Mouse (Mus musculus) embryonic facial prominence, embryonic 14.5 days (tissue): ENCODE results near the gene Hus1b. TPM values are rescaled to one million over a fixed set of nuclear protein-coding genes. Genes with fewer than 3 reads are reported as not detected.

Experiments
- ATAC-seq: fragments of 200-750 bp; cut with Nextera tagmentation; 2 replicates; pipeline ENCODE4 v1.8.0; 2017; ENCODE audit warnings: low read depth, moderate number of reproducible peaks, moderate TSS enrichment
- DNase-seq: peaks from one replicate; pipeline ENCODE4 v3.0.0-alpha.2; 2015; ENCODE audit warnings: low spot score
- H3K27ac ChIP-seq: fragments of 300-500 bp; sonication (generic); replicated peaks from 2 replicates; pipeline ENCODE4 v1.5.1; 2014; ENCODE audit warnings: low read depth, mild to moderate bottlenecking, low read length, moderate library complexity
- H3K27me3 ChIP-seq: fragments of 300-500 bp; sonication (generic); replicated peaks from 2 replicates; pipeline ENCODE4 v1.6.1; 2014; ENCODE audit warnings: low read length; ENCODE audit not compliant: control insufficient read depth, insufficient read depth
- H3K36me3 ChIP-seq: fragments of 300-500 bp; sonication (generic); 2 replicates; pipeline ENCODE4 v1.6.1; 2014; ENCODE audit warnings: low read length, mixed read lengths; ENCODE audit not compliant: control insufficient read depth, insufficient read depth
- H3K4me1 ChIP-seq: fragments of 300-500 bp; sonication (generic); 2 replicates; pipeline ENCODE4 v1.6.1; 2014; ENCODE audit warnings: antibody characterized with exemption, low read length; ENCODE audit not compliant: control insufficient read depth, insufficient read depth
- H3K4me2 ChIP-seq: fragments of 300-500 bp; sonication (generic); 2 replicates; pipeline ENCODE4 v1.6.1; 2014; ENCODE audit warnings: low read depth, mild to moderate bottlenecking, low read length, moderate library complexity, mixed read lengths
- H3K4me3 ChIP-seq: fragments of 300-500 bp; sonication (generic); 2 replicates; pipeline ENCODE4 v1.5.1; 2014; ENCODE audit warnings: low read depth, mild to moderate bottlenecking, low read length
- H3K9ac ChIP-seq: fragments of 300-500 bp; sonication (generic); 2 replicates; pipeline ENCODE4 v1.6.1; 2014; ENCODE audit warnings: low read depth, mild to moderate bottlenecking, low read length, moderate library complexity, mixed read lengths
- H3K9me3 ChIP-seq: fragments of 300-500 bp; sonication (generic); 2 replicates; pipeline ENCODE4 v1.6.1; 2016; ENCODE audit warnings: low read length; ENCODE audit not compliant: control insufficient read depth
- WGBS: fragments of 180-500 bp; shearing (Covaris S2); extraction: QIAGEN DNeasy Blood & Tissue Kit; methylation state at CpG from one replicate; pipeline ENCODE4 v1.1.7; 2014; 5-methylcytosine and 5-hydroxymethylcytosine counted together
- polyA plus RNA-seq: library from polyadenylated mRNA; unstranded; fragments of >200 nt; fragmentation: Nextera tagmentation; extraction: Ambion mirVana; gene quantifications from 2 replicates; pipeline ENCODE4 v1.2.1, GENCODE M21; 2014

Gene Hus1b
- not detected in 2 replicates for polyA plus RNA-seq

DNA sequence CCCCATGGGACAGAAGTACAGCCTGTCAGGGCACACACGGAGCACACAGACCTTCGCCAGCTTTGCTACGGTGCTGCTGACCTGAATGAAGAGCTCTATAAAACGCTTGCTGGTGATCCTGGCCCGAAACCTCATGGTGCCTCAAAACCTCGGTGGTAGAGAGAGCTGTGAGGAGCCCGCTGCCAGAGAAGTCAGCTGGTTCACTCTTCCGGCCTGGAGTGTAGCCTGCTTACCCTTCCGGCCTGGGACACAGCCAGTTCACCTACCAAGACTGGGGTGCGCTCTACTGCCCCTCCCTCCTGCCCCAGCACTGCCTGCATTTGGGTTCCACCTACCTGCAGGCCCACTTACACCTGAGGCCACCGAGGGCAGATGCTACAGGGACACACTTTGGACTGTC, at the start of gene Hus1b:
Gene Hus1b, minus strand, starts transcription at position 220 of the 400 bp plus-strand sequence.
- H3K36me3 ChIP-seq, result no peaks in the 10 kb centered on the region
- H3K4me1 ChIP-seq, result no peaks in the 10 kb centered on the region
- DNase-seq (no peak), ATAC-seq (no peak)
- H3K27me3 ChIP-seq, result no peaks in the 10 kb centered on the region
- H3K4me2 ChIP-seq, result no peak within 1 kb of the TSS
- H3K9me3 ChIP-seq, result no peaks in the 10 kb centered on the region
- no peak within 1 kb of the TSS for H3K27ac ChIP-seq
- H3K4me3 ChIP-seq, result no peak within 1 kb of the TSS
- 87% methylated on average over 10 of the region's 11 CpGs for WGBS
- no peak within 1 kb of the TSS for H3K9ac ChIP-seq

DNA sequence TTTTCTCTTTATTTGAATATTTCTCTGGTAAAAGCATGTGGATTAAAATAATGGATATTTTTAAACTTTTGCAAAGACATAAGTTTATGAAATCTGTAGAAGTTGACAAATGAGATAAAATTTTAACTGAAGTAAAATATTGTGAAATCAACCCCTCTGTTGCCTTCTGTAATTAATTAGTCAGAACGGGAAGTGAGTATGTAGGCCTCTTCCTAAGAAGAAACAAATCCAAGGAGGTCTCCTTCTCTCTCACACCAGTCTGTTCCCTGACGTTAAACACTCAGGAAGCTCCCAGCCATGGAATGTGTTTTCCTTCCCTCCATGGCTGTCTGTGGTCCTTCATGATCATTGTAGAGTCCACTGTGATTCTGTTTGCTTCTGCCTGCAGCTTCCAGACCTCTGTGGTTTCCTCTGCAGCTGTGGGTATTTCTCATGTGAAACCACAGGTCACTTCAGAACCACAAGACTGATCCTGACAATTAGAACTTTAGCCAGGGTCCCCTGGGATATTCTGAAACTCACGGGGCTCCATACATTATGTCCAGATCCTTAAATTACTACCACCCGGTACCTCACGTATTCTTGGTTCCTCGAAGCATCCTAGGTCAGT, 46.8 kb upstream of the Hus1b start:
- WGBS, result 55% methylated on average over 6 of the region's 6 CpGs
- Histone ChIP-seq H3K27me3 (no peaks in the 10 kb centered on the region), H3K27ac (no peak overlapping the region), H3K4me1 (no peaks in the 10 kb centered on the region), H3K36me3 (no peaks in the 10 kb centered on the region), H3K4me2 (no peak overlapping the region), H3K4me3 (no peak overlapping the region), H3K9me3 (no peaks in the 10 kb centered on the region), H3K9ac (no peak overlapping the region)
- ATAC-seq (no peak), DNase-seq (no peak)

DNA sequence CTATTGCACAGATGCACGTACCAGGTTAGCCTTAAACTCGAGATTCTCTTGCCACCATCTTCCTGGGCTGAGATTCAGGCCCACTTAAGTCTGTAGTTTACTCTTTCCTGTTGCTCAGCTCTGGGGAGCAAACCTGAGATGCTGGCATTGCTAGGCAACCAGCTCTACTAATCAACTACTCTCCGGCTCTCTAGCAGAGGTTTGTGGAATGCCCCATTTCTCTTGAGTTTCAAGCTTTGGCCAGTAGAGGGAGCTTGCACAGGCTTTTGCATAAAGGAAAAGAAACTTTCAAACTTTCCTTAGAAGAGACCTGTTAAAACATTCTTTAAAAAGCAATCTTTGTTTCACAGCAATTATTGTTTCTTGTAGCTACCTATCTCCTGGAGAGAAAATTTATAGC, 46.3 kb upstream of the Hus1b start:
- Histone ChIP-seq H3K4me3 (no peak overlapping the region), H3K36me3 (no peaks in the 10 kb centered on the region), H3K4me2 (no peak overlapping the region), H3K27me3 (no peaks in the 10 kb centered on the region), H3K4me1 (no peaks in the 10 kb centered on the region), H3K9ac (no peak overlapping the region), H3K9me3 (no peaks in the 10 kb centered on the region), H3K27ac (no peak overlapping the region)
- 31% methylated on average over 3 of the region's 3 CpGs for WGBS
- DNase-seq, result peak; percentile 78
- ATAC-seq, result no peak

DNA sequence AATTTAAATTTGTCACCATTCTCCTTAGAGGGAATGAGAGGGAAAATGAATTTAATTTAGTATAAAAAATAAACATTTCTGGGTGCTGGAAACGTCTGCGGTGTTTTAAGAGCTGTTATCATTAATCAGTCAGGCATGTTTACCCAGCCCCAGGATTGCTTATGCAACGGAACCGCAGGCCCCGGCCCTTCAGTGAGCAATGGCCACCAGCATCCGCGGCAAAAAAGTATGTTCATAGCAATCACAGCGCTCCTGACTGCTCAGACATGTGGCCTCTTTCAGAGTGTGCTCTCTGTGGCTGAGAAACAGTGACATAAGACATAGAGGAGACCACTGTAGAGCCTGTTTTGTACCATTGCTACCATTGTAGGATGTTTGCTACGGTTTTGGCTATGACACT, 42.7 kb upstream of the Hus1b start:
- H3K27ac ChIP-seq, result no peak overlapping the region
- WGBS, result 57% methylated on average over 9 of the region's 9 CpGs
- peaks cover 13% of the 10 kb centered on the region; the same call in 1 of the 2 replicates for H3K27me3 ChIP-seq
- peak; percentile 33 for DNase-seq
- no peaks in the 10 kb centered on the region for H3K36me3 ChIP-seq
- 0 out of 2 replicates have a peak, but pooled peaks cover 9% of the 10 kb centered on the region for H3K4me1 ChIP-seq
- no peak overlapping the region for H3K4me2 ChIP-seq
- no peak for ATAC-seq
- no peak overlapping the region for H3K4me3 ChIP-seq
- H3K9ac ChIP-seq, result no peak overlapping the region
- H3K9me3 ChIP-seq, result no peaks in the 10 kb centered on the region

DNA sequence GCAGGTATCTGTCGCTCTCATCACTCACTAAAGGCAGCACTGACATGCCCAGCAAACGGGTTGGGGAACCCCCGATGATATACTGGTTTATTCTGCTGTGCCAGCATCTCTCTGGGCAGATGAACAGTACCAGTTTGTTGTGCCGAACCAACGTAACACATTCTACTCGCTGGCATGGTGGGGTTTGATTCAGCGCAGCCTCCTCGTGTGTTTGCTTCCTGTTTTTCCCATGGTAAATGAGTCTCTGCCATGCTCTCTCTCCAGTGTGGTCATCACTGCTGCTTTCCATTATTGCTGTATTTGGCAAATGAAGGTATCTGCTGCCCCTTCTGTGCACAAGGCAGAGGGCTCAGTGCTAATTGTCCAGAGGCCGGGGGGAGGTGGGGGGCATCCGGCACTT, 42.2 kb upstream of the Hus1b start:
- DNase-seq (no peak), ATAC-seq (no peak)
- Histone ChIP-seq H3K27me3 (peaks cover 13% of the 10 kb centered on the region; the same call in 1 of the 2 replicates), H3K4me3 (no peak overlapping the region), H3K36me3 (no peaks in the 10 kb centered on the region), H3K27ac (no peak overlapping the region), H3K9ac (no peak overlapping the region), H3K4me1 (0 out of 2 replicates have a peak, but pooled peaks cover 9% of the 10 kb centered on the region), H3K4me2 (no peak overlapping the region), H3K9me3 (no peaks in the 10 kb centered on the region)
- 80% methylated on average over 10 of the region's 10 CpGs for WGBS

DNA sequence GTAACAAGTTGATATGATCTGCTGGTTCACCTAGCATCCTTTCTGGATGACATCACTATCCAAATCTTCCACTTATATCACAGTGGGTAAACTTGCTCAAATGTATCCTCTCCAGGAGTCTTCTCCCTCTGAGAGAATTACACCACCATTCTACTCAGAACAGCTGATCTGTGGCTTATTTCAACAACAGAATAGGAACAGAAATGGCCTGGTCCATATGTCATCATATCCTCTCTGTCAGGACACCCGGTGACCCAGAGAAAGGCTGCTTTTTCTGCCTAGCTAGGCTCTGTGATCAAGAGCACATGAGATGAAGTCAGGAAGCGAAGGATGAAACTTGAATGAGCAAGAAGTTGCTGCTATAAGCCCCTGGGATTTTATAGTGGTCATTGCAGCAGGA, 40.1 kb upstream of the Hus1b start:
- Histone ChIP-seq H3K27ac (no peak overlapping the region), H3K9me3 (no peaks in the 10 kb centered on the region), H3K4me2 (no peak overlapping the region), H3K27me3 (peaks cover 13% of the 10 kb centered on the region; the same call in 1 of the 2 replicates), H3K4me1 (0 out of 2 replicates have a peak, but pooled peaks cover 9% of the 10 kb centered on the region), H3K36me3 (no peaks in the 10 kb centered on the region), H3K9ac (no peak overlapping the region), H3K4me3 (no peak overlapping the region)
- ATAC-seq (no peak), DNase-seq (no peak)
- 82% methylated on average over 2 of the region's 2 CpGs for WGBS

DNA sequence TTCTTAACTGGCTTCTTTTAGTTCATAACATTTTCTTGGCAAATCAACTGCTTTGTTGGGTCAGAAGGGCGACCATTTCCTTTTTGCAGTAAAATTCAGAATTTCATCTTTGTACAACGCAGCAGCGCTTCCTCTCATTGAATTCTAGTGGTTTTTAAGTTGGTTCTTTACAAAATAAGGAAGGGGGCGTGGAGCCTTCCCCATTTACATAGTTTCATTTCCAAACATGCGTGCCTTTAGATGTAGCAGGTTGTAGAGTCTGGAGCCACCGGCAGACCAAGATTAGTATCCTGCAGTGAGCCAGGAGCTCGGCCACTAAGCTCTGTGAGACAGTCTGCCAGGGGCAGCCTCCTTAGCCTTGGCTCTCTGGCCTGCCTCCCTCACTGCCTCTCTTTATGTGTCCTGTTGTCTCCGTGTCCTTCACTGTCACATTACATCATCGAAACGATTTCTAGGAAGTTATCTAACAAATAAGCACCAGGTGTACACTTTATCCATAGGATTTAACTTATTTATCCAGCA, 39.4 kb upstream of the Hus1b start:
- Histone ChIP-seq H3K9me3 (no peaks in the 10 kb centered on the region), H3K4me1 (0 out of 2 replicates have a peak, but pooled peaks cover 9% of the 10 kb centered on the region), H3K4me3 (no peak overlapping the region), H3K27me3 (peaks cover 13% of the 10 kb centered on the region; the same call in 1 of the 2 replicates), H3K27ac (no peak overlapping the region), H3K9ac (no peak overlapping the region), H3K4me2 (peak overlapping the region; percentile 72; the same call in 1 of the 2 replicates), H3K36me3 (no peaks in the 10 kb centered on the region)
- no peak for DNase-seq
- no peak for ATAC-seq
- 68% methylated on average over 10 of the region's 10 CpGs for WGBS

DNA sequence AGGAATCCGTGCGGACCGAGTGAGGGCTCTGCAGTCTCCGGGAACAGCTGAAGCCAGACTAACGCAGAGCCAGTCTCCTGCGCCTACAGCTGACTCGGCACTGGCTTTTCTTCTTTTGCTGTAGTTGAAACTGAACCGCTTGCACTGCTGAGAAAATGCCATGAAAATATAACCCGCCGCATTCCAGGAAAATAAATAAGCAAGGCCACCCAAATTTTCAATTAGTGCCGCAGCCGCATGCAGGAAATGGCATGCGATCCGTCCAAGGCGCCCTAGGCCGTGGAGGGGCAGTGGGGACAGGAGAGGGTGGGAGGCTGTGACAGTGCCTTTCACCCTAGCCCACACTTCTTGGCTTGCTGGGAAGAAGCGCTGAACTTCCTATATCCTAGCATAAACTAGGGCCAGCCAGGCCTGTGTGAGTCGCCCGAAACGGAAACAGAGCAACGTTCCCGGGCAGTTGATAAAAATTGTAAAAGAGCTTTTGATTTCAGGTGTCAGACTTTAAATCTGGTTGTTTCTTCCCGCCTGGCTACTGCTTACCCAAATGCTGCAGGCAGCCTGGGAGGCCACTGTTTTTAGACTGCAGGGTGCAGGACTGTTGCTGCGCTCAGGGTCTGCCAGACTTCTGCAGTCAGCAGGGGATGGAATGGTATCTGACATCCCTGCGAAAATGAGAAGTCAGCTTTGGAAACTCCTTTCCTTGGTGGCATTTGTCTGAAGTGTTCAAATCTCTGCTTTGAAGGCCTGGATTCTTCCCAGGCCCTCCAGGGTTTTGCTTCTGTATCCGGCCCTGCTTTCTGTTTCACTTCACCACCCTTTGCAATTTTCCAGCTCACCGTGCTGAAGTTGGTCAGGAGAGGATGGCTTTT, 38.3 kb upstream of the Hus1b start:
- ATAC-seq (peak; percentile 85), DNase-seq (peak; percentile 78)
- no peaks in the 10 kb centered on the region for H3K9me3 ChIP-seq
- H3K27ac ChIP-seq, result peak overlapping the region; percentile 64
- peaks cover 13% of the 10 kb centered on the region; the same call in 1 of the 2 replicates for H3K27me3 ChIP-seq
- H3K4me3 ChIP-seq, result peak overlapping the region; percentile 34
- H3K4me1 ChIP-seq, result 0 out of 2 replicates have a peak, but pooled peaks cover 9% of the 10 kb centered on the region
- WGBS, result 12% methylated on average over 27 of the region's 27 CpGs
- peak overlapping the region; percentile 58 for H3K9ac ChIP-seq
- peak overlapping the region; percentile 72 for H3K4me2 ChIP-seq
- no peaks in the 10 kb centered on the region for H3K36me3 ChIP-seq
